Mouse (Mus musculus) testis, adult 2 months (tissue): ENCODE results near the gene Xxylt1.

ENCODE experiments used
- CTCF ChIP-seq: fragments of 200-500 bp; IDR thresholded peaks from 2 replicates; pipeline ENCODE4 v1.5.1; 2012; ENCODE audit warnings: low read depth, mild to moderate bottlenecking, inconsistent platforms, low read length, moderate library complexity; ENCODE audit not compliant: control insufficient read depth, insufficient read depth, insufficient replicate concordance
- POLR2A ChIP-seq: fragments of 200-500 bp; IDR thresholded peaks from 2 replicates; pipeline ENCODE4 v1.6.1; 2012; ENCODE audit warnings: low read depth, mild to moderate bottlenecking, inconsistent platforms, low read length, moderate library complexity; ENCODE audit not compliant: control insufficient read depth

- TF ChIP-seq CTCF (no peak), POLR2A (no peak)
These were observed 99.9 kb downstream of the Xxylt1 start for GRCm38 (mm10) chr16:30981345-30981744.
